Mouse (Mus musculus) bone marrow, adult 2 months (tissue): ENCODE results near the gene Vstm2l. TPM values are rescaled to one million over a fixed set of nuclear protein-coding genes. Genes with fewer than 3 reads are reported as not detected.

Source experiments
- H3K27ac ChIP-seq: fragments of 200-500 bp; 2 replicates; pipeline ENCODE4 v1.5.1; 2012; ENCODE audit warnings: low read depth, mild to moderate bottlenecking, control low read depth, inconsistent platforms, low read length; ENCODE audit not compliant: control insufficient read depth, poor library complexity, insufficient read depth
- H3K4me1 ChIP-seq: fragments of 200-500 bp; 2 replicates; pipeline ENCODE4 v1.6.1; 2011; ENCODE audit warnings: low read length; ENCODE audit not compliant: control insufficient read depth, insufficient read depth
- H3K4me3 ChIP-seq: fragments of 200-500 bp; replicated peaks from 2 replicates; pipeline ENCODE3; 2011; ENCODE audit warnings: mild to moderate bottlenecking, low read depth, low read length, control low read depth; ENCODE audit not compliant: control insufficient read depth
- CTCF ChIP-seq: fragments of 200-500 bp; IDR thresholded peaks from 2 replicates; pipeline ENCODE4 v1.5.1; 2011; ENCODE audit warnings: low read length, control low read depth; ENCODE audit not compliant: control insufficient read depth, insufficient read depth
- POLR2A ChIP-seq: fragments of 200-500 bp; IDR thresholded peaks from 2 replicates; pipeline ENCODE4 v1.6.1; 2011; ENCODE audit warnings: low read depth, mild to moderate bottlenecking, control low read depth, low read length, borderline replicate concordance; ENCODE audit not compliant: control insufficient read depth
- WGBS: fragments of 180-500 bp; shearing (Covaris S2); methylation state at CpG from one replicate; pipeline ENCODE4 v1.1.7; 2018; 5-methylcytosine and 5-hydroxymethylcytosine counted together
- polyA plus RNA-seq: library from polyadenylated mRNA; stranded (reverse); fragments of >200 nt; gene quantifications from 2 replicates; pipeline ENCODE4 v1.2.4, GENCODE M21; 2011; ENCODE audit warnings: low replicate concordance; ENCODE audit not compliant: missing spikeins, insufficient read depth, insufficient read length

Gene Vstm2l
- polyA plus RNA-seq, 1 experiment = not detected

DNA sequence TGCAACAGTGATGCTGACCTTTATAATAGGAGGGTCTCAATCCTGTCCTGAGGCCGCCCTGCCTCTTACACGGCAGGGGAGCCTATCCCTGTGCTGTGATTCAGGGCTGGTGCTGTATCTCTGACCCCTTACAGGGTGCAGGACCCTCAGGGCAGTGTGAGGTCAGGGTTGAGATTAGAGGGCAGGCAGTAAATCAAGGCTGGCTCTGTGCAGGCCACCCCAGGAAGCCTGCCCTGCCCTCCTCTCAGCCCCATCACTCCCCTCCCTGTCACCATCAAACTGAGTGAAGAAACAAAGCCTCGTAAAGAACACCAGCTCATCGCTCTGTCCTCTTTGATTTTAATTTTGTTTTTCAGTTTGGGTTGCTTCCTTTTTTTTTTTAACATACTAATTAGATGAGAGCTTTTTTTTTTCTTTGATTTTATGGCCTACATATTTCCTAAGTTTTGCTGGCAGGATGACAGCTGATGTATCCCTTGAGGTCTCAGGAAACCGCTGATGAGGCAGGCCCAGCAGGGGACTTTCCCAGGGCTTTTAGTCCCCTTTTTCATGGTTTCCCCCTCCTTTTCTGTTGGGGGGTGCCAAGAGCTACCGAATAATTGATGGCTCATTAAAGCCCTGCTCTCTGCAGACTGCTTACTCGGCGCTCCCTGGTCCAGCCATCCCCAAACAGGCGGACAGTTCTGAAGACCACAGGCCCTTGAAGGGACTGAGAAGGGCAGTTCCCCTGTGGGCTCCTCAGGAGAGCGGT, 27.0 kb upstream of the Vstm2l start:
- no peak overlapping the region for H3K27ac ChIP-seq
- WGBS = 58% methylated on average over 10 of the region's 10 CpGs
- no peaks in the 10 kb centered on the region for H3K4me1 ChIP-seq
- no peak overlapping the region for H3K4me3 ChIP-seq
- TF ChIP-seq CTCF (no peak), POLR2A (no peak)

DNA sequence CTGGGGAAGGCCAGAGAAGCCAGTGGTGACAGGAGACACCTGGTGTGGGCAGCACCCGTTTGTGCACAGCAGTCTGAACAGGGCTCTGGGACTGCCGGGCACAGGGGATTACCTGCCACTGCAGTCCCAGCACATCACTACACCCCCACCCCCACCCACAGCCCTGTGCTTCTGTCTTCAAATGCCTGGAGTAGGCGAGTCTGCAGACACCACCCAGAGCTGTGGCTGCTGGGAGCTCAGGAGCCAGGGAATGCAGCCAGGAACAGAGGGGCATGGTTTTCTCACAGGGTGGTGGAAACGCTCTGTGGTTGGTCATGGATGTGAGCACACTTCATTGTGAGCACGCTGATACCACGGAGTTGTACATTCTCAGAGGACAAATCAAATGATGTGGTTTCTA, 23.3 kb upstream of the Vstm2l start:
- Histone ChIP-seq H3K27ac (no peak overlapping the region), H3K4me3 (no peak overlapping the region), H3K4me1 (no peaks in the 10 kb centered on the region)
- no peak for TF ChIP-seq CTCF
- no peak for TF ChIP-seq POLR2A
- WGBS = 83% methylated on average over 6 of the region's 6 CpGs

- no peak overlapping the region for H3K27ac ChIP-seq
- TF ChIP-seq CTCF = no peak
- TF ChIP-seq POLR2A = no peak
- H3K4me1 ChIP-seq = no peaks in the 10 kb centered on the region
- WGBS = 79% methylated on average over 4 of the region's 4 CpGs
- H3K4me3 ChIP-seq = no peak overlapping the region
These were observed 17.3 kb upstream of the Vstm2l start for GRCm38 (mm10) chr2:157897131-157897530.

GRCm38 (mm10) chr2:157913204-157913636, 1.2 kb upstream of the Vstm2l start:
- H3K4me1 ChIP-seq = no peaks in the 10 kb centered on the region
- H3K27ac ChIP-seq = no peak overlapping the region
- no peak for TF ChIP-seq CTCF
- WGBS = 3% methylated on average over 16 of the region's 16 CpGs
- H3K4me3 ChIP-seq = no peak overlapping the region

- no peak for TF ChIP-seq CTCF
- no peak overlapping the region for H3K4me3 ChIP-seq
- no peak overlapping the region for H3K27ac ChIP-seq
- H3K4me1 ChIP-seq = no peaks in the 10 kb centered on the region
- WGBS = 7% methylated on average over 4 of the region's 4 CpGs
These were observed 748 bp upstream of the Vstm2l start for GRCm38 (mm10) chr2:157913705-157914104.

- TF ChIP-seq CTCF (no peak), POLR2A (0 out of 2 replicates have a peak, but pooled peaks have one; percentile 6)
- H3K4me3 ChIP-seq = no peak overlapping the region
- WGBS = 44% methylated on average over 43 of the region's 43 CpGs
These were observed 550 bp downstream of the Vstm2l start for GRCm38 (mm10) chr2:157914889-157915517.

GRCm38 (mm10) chr2:157918529-157918928, 4.1 kb downstream of the Vstm2l start:
- Histone ChIP-seq H3K27ac (no peak overlapping the region), H3K4me3 (no peak overlapping the region), H3K4me1 (no peaks in the 10 kb centered on the region)
- 25% methylated on average over 10 of the region's 10 CpGs for WGBS
- TF ChIP-seq CTCF = no peak
- no peak for TF ChIP-seq POLR2A

More at GRCm38 (mm10) chr2:157914889-157915517, 550 bp downstream of the Vstm2l start:
- Histone ChIP-seq H3K4me1 (no peaks in the 10 kb centered on the region), H3K27ac (no peak overlapping the region)

GRCm38 (mm10) chr2:157921551-157921950, 7.1 kb downstream of the Vstm2l start:
- WGBS = 76% methylated on average over 7 of the region's 7 CpGs
- H3K4me3 ChIP-seq = no peak overlapping the region
- no peak overlapping the region for H3K27ac ChIP-seq
- no peak for TF ChIP-seq CTCF
- TF ChIP-seq POLR2A = no peak
- no peaks in the 10 kb centered on the region for H3K4me1 ChIP-seq
